17 mouse cellular contexts compared by ENCODE assay signal in genomic region chr10:79672088-79672455, GRCm38 (mm10). TPM values are rescaled to one million over a fixed set of nuclear protein-coding genes. Genes with fewer than 3 reads are reported as not detected.
DNase-seq lines count a peak whose midpoint lies in the region; ATAC-seq and TF ChIP-seq lines count a peak whose summit lies in the region.
"Had no signal": no experiment of that assay in that cellular context is flagged by ENCODE, and none has a peak within 500 bp of the region (broad histone marks: within the 10 kb centered on the region; RNA-seq: fewer than 3 reads in every experiment).

No protein-coding gene starts in this region.

- DNase-seq in forebrain, postnatal 0 days: no peak
- no peak for DNase-seq in forebrain, embryonic 14.5 days (ENCODE audit: low spot score)
- no peak for DNase-seq in liver, embryonic 14.5 days (ENCODE audit: low read depth in 3 of 3, low spot score in 3 of 3)
- DNase-seq in liver, embryonic 11.5 days (ENCODE audit: low spot score): no peak
- DNase-seq in embryonic facial prominence, embryonic 10.5 days (ENCODE audit: low spot score): no peak
- DNase-seq in left cerebral cortex, adult 18-20 months (ENCODE audit: low spot score in 2 of 2): no peak
- DNase-seq in left cerebral cortex, postnatal 25 days (ENCODE audit: low spot score in 2 of 2): no peak
- DNase-seq: cerebellum, postnatal 10 days; left cerebral cortex, postnatal 4 days had no signal

- no peaks in the 10 kb centered on the region for H3K27me3 ChIP-seq in forebrain, postnatal 0 days (ENCODE audit: insufficient read depth, low read length)
- H3K27me3 ChIP-seq in forebrain, embryonic 14.5 days (replicated peaks; ENCODE audit: control insufficient read depth, insufficient read depth, low read length): no peaks in the 10 kb centered on the region
- no peaks in the 10 kb centered on the region for H3K27me3 ChIP-seq in liver, embryonic 14.5 days (ENCODE audit: control insufficient read depth, insufficient read depth, low read length)
- no peaks in the 10 kb centered on the region for H3K27me3 ChIP-seq in liver, embryonic 11.5 days (replicated peaks; ENCODE audit: control insufficient read depth, insufficient read depth, low read length)
- no peaks in the 10 kb centered on the region for H3K27me3 ChIP-seq in E14TG2a.4 (ENCODE audit: insufficient read depth, low read length)
- no peaks in the 10 kb centered on the region for H3K27me3 ChIP-seq in embryonic facial prominence, embryonic 10.5 days (replicated peaks; ENCODE audit: low read depth, poor library complexity, severe bottlenecking)
- H3K27me3 ChIP-seq: heart, embryonic 15.5 days; midbrain, embryonic 15.5 days; neural tube, embryonic 12.5 days had no signal

- H3K9me3 ChIP-seq in forebrain, postnatal 0 days (ENCODE audit: low read length): no peaks in the 10 kb centered on the region
- no peaks in the 10 kb centered on the region for H3K9me3 ChIP-seq in forebrain, embryonic 14.5 days (replicated peaks; ENCODE audit: control insufficient read depth, low read length)
- no peaks in the 10 kb centered on the region for H3K9me3 ChIP-seq in liver, embryonic 14.5 days (ENCODE audit: control insufficient read depth, low read length)
- no peaks in the 10 kb centered on the region for H3K9me3 ChIP-seq in liver, embryonic 11.5 days (ENCODE audit: control insufficient read depth, low read length)
- H3K9me3 ChIP-seq in E14TG2a.4 (ENCODE audit: low read length): no peaks in the 10 kb centered on the region
- no peaks in the 10 kb centered on the region for H3K9me3 ChIP-seq in embryonic facial prominence, embryonic 10.5 days
- H3K9me3 ChIP-seq: heart, embryonic 15.5 days; midbrain, embryonic 15.5 days; neural tube, embryonic 12.5 days had no signal

- H3K36me3 ChIP-seq in forebrain, postnatal 0 days (ENCODE audit: insufficient read depth): peaks cover 12% of the 10 kb centered on the region
- peaks cover 11% of the 10 kb centered on the region; the same call in 1 of the 2 replicates for H3K36me3 ChIP-seq in forebrain, embryonic 14.5 days (ENCODE audit: control insufficient read depth, insufficient read depth, low read length)
- H3K36me3 ChIP-seq in liver, embryonic 14.5 days (replicated peaks; ENCODE audit: control insufficient read depth, insufficient read depth, low read depth): no peaks in the 10 kb centered on the region
- H3K36me3 ChIP-seq in liver, embryonic 11.5 days (ENCODE audit: control insufficient read depth, insufficient read depth, low read length): peaks cover 2% of the 10 kb centered on the region; the same call in 1 of the 2 replicates
- peaks cover 34% of the 10 kb centered on the region for H3K36me3 ChIP-seq in E14TG2a.4 (ENCODE audit: insufficient read depth, low read length)
- H3K36me3 ChIP-seq in embryonic facial prominence, embryonic 10.5 days (replicated peaks): peaks cover 37% of the 10 kb centered on the region
- H3K36me3 ChIP-seq: heart, embryonic 15.5 days had no signal

- 68% methylated on average over 3 of the region's 3 CpGs for WGBS in forebrain, postnatal 0 days
- WGBS in forebrain, embryonic 14.5 days: 68% methylated on average over 3 of the region's 3 CpGs
- WGBS in liver, embryonic 14.5 days (ENCODE audit: insufficient replicate concordance): 66% methylated on average over 3 of the region's 3 CpGs
- 65% methylated on average over 3 of the region's 3 CpGs for WGBS in liver, embryonic 11.5 days
- 69% methylated on average over 3 of the region's 3 CpGs for WGBS in embryonic facial prominence, embryonic 10.5 days

- intact Hi-C loops in left cerebral cortex, postnatal 25 days (cut with DNase I): no loop called here

- no peak overlapping the region for H3K27ac ChIP-seq in forebrain, postnatal 0 days (ENCODE audit: low read depth, low read length)
- H3K27ac ChIP-seq in forebrain, embryonic 14.5 days (ENCODE audit: low read depth, low read length): no peak overlapping the region
- H3K27ac ChIP-seq in liver, embryonic 14.5 days: no peak overlapping the region
- H3K27ac ChIP-seq in liver, embryonic 11.5 days (ENCODE audit: low read depth, low read length): no peak overlapping the region
- no peak overlapping the region for H3K27ac ChIP-seq in embryonic facial prominence, embryonic 10.5 days (replicated peaks)
- H3K27ac ChIP-seq: heart, embryonic 15.5 days; midbrain, embryonic 15.5 days; neural tube, embryonic 12.5 days had no signal

- no peak for TF ChIP-seq EP300 in liver, embryonic 14.5 days (IDR thresholded peaks at IDR 0.05; ENCODE audit: low read depth)

- TF ChIP-seq CTCF in forebrain, postnatal 0 days (IDR thresholded peaks at IDR 0.05; ENCODE audit: low read depth): peak; percentile 38
- TF ChIP-seq CTCF in liver, embryonic 14.5 days (IDR thresholded peaks at IDR 0.05; ENCODE audit: low read depth): 0 out of 2 replicates have a peak, but pooled peaks have one; percentile 18
- TF ChIP-seq CTCF in E14TG2a.4 (conservative IDR thresholded peaks at IDR 0.05; ENCODE audit: low read length): peak; percentile 40

- no peak overlapping the region for H3K4me2 ChIP-seq in forebrain, postnatal 0 days (ENCODE audit: low read depth)
- no peak overlapping the region for H3K4me2 ChIP-seq in forebrain, embryonic 14.5 days (ENCODE audit: low read length)
- no peak overlapping the region for H3K4me2 ChIP-seq in liver, embryonic 14.5 days (ENCODE audit: low read depth)
- no peak overlapping the region for H3K4me2 ChIP-seq in liver, embryonic 11.5 days
- H3K4me2 ChIP-seq: heart, embryonic 15.5 days; midbrain, embryonic 15.5 days had no signal

- ATAC-seq in forebrain, postnatal 0 days: no peak
- no peak for ATAC-seq in forebrain, embryonic 14.5 days
- no peak for ATAC-seq in liver, embryonic 14.5 days (ENCODE audit: insufficient read depth)
- ATAC-seq in liver, embryonic 11.5 days (replicated peaks; ENCODE audit: low FRiP score): no peak
- ATAC-seq: hindbrain, embryonic 16.5 days; midbrain, embryonic 15.5 days had no signal

- H3K4me1 ChIP-seq in forebrain, postnatal 0 days (ENCODE audit: insufficient read depth): peaks cover 18% of the 10 kb centered on the region
- peaks cover 12% of the 10 kb centered on the region for H3K4me1 ChIP-seq in forebrain, embryonic 14.5 days (ENCODE audit: control insufficient read depth, insufficient read depth, low read length)
- peaks cover 6 to 11% of the 10 kb centered on the region in 2 experiments for H3K4me1 ChIP-seq in liver, embryonic 14.5 days (replicated peaks; ENCODE audit: control insufficient read depth in 2 of 2, insufficient read depth in 2 of 2, low read length in 1 of 2)
- peaks cover 10% of the 10 kb centered on the region for H3K4me1 ChIP-seq in liver, embryonic 11.5 days (replicated peaks; ENCODE audit: control insufficient read depth, insufficient read depth, low read length)
- peaks cover 60% of the 10 kb centered on the region for H3K4me1 ChIP-seq in E14TG2a.4 (replicated peaks; ENCODE audit: low read depth, low read length)
- peaks cover 34% of the 10 kb centered on the region for H3K4me1 ChIP-seq in embryonic facial prominence, embryonic 10.5 days

- no peak overlapping the region for H3K4me3 ChIP-seq in forebrain, postnatal 0 days (ENCODE audit: low read depth, low read length)
- H3K4me3 ChIP-seq in forebrain, embryonic 14.5 days (ENCODE audit: low read depth, low read length): no peak overlapping the region
- no peak overlapping the region for H3K4me3 ChIP-seq in liver, embryonic 14.5 days (ENCODE audit: insufficient read depth in 1 of 2, low read depth in 2 of 2, low read length in 2 of 2)
- H3K4me3 ChIP-seq in liver, embryonic 11.5 days (ENCODE audit: low read depth, low read length): no peak overlapping the region
- H3K4me3 ChIP-seq in E14TG2a.4 (replicated peaks; ENCODE audit: low read length): peak overlapping the region; percentile 71
- H3K4me3 ChIP-seq in embryonic facial prominence, embryonic 10.5 days: 0 out of 2 replicates have a peak overlapping the region, but pooled peaks have one; percentile 2
- H3K4me3 ChIP-seq: heart, embryonic 15.5 days; midbrain, embryonic 15.5 days; neural tube, embryonic 12.5 days had no signal

- no peak overlapping the region for H3K9ac ChIP-seq in forebrain, postnatal 0 days
- H3K9ac ChIP-seq in forebrain, embryonic 14.5 days (ENCODE audit: low read length): no peak overlapping the region
- H3K9ac ChIP-seq in liver, embryonic 14.5 days (replicated peaks): no peak overlapping the region
- no peak overlapping the region for H3K9ac ChIP-seq in liver, embryonic 11.5 days (ENCODE audit: low read depth, low read length)
- H3K9ac ChIP-seq: heart, embryonic 15.5 days; midbrain, embryonic 15.5 days; neural tube, embryonic 12.5 days had no signal

RNA-seq across cellular contexts. Expression of gene Tpgs1, which starts 2.9 kb away (rescaled TPM):
- 64.2 and 91.5 TPM in 2 replicates for total RNA-seq in forebrain, postnatal 0 days (2014; rRNA removed)
- 128 and 148 TPM in 2 replicates for polyA plus RNA-seq in forebrain, postnatal 0 days (2015; fragmentation: Nextera tagmentation; extraction: Ambion mirVana)
- polyA plus RNA-seq in forebrain, embryonic 14.5 days (2014; fragmentation: Nextera tagmentation; extraction: Ambion mirVana): 101 and 105 TPM in 2 replicates
- polyA plus RNA-seq in liver, embryonic 14.5 days (2012; rRNA removed): 14.3 and 18.7 TPM in 2 replicates
- polyA plus RNA-seq in liver, embryonic 14.5 days (2014; fragmentation: Nextera tagmentation; extraction: Ambion mirVana): 24.5 and 25.7 TPM in 2 replicates
- polyA plus RNA-seq in liver, embryonic 11.5 days (2014; fragmentation: Nextera tagmentation; extraction: Ambion mirVana): 48.5 and 50.5 TPM in 2 replicates
- 62.6 and 63.5 TPM in 2 replicates for polyA plus RNA-seq in embryonic facial prominence, embryonic 10.5 days (2016; fragmentation: Nextera tagmentation; extraction: Ambion mirVana)
- 10 to 100 TPM; 69.8 to 77.1 TPM for total RNA-seq in left cerebral cortex, adult 18-20 months (2021)
- total RNA-seq in left cerebral cortex, postnatal 25 days (2021): 10 to 100 TPM; 82.0 to 82.8 TPM

RNA-seq across cellular contexts. Expression of gene Madcam1, which starts 7.7 kb away (rescaled TPM):
- 0.38 and 0.95 TPM in 2 replicates for total RNA-seq in forebrain, postnatal 0 days (2014; rRNA removed)
- 0.67 and 0.70 TPM in 2 replicates for polyA plus RNA-seq in forebrain, postnatal 0 days (2015; fragmentation: Nextera tagmentation; extraction: Ambion mirVana)
- 1.1 and 1.2 TPM in 2 replicates for polyA plus RNA-seq in forebrain, embryonic 14.5 days (2014; fragmentation: Nextera tagmentation; extraction: Ambion mirVana)
- polyA plus RNA-seq in liver, embryonic 14.5 days (2012; rRNA removed): 0.05 and 0.10 TPM in 2 replicates
- 0.20 and 0.45 TPM in 2 replicates for polyA plus RNA-seq in liver, embryonic 14.5 days (2014; fragmentation: Nextera tagmentation; extraction: Ambion mirVana)
- polyA plus RNA-seq in liver, embryonic 11.5 days (2014; fragmentation: Nextera tagmentation; extraction: Ambion mirVana): 1.1 and 1.4 TPM in 2 replicates
- polyA plus RNA-seq in embryonic facial prominence, embryonic 10.5 days (2016; fragmentation: Nextera tagmentation; extraction: Ambion mirVana): 2.5 and 3.2 TPM in 2 replicates
- total RNA-seq in left cerebral cortex, adult 18-20 months (2021): not detected
- not detected for total RNA-seq in left cerebral cortex, postnatal 25 days (2021)
- polyA plus RNA-seq: frontal cortex, adult 2 months had no signal

RNA-seq across cellular contexts. Expression of gene Cdc34, which starts 9.9 kb away (rescaled TPM):
- 61.9 and 69.9 TPM in 2 replicates for total RNA-seq in forebrain, postnatal 0 days (2014; rRNA removed)
- 67.9 and 76.5 TPM in 2 replicates for polyA plus RNA-seq in forebrain, postnatal 0 days (2015; fragmentation: Nextera tagmentation; extraction: Ambion mirVana)
- 76.0 and 76.9 TPM in 2 replicates for polyA plus RNA-seq in forebrain, embryonic 14.5 days (2014; fragmentation: Nextera tagmentation; extraction: Ambion mirVana)
- polyA plus RNA-seq in liver, embryonic 14.5 days (2012; rRNA removed): 106 and 127 TPM in 2 replicates
- 115 and 124 TPM in 2 replicates for polyA plus RNA-seq in liver, embryonic 14.5 days (2014; fragmentation: Nextera tagmentation; extraction: Ambion mirVana)
- 213 and 236 TPM in 2 replicates for polyA plus RNA-seq in liver, embryonic 11.5 days (2014; fragmentation: Nextera tagmentation; extraction: Ambion mirVana)
- 240 and 250 TPM in 2 replicates for polyA plus RNA-seq in embryonic facial prominence, embryonic 10.5 days (2016; fragmentation: Nextera tagmentation; extraction: Ambion mirVana)
- 10 to 100 TPM; 75.4 to 77.5 TPM for total RNA-seq in left cerebral cortex, adult 18-20 months (2021)
- total RNA-seq in left cerebral cortex, postnatal 25 days (2021): 10 to 100 TPM; 75.9 to 78.0 TPM

RNA-seq across cellular contexts. Expression of gene Gzmm, which starts 16.7 kb away (rescaled TPM):
- 2.5 and 3.3 TPM in 2 replicates for total RNA-seq in forebrain, postnatal 0 days (2014; rRNA removed)
- 1.1 and 1.3 TPM in 2 replicates for polyA plus RNA-seq in forebrain, postnatal 0 days (2015; fragmentation: Nextera tagmentation; extraction: Ambion mirVana)
- 1.4 and 1.5 TPM in 2 replicates for polyA plus RNA-seq in forebrain, embryonic 14.5 days (2014; fragmentation: Nextera tagmentation; extraction: Ambion mirVana)
- 0.13 TPM in 2 replicates for polyA plus RNA-seq in liver, embryonic 14.5 days (2012; rRNA removed)
- not detected in 2 replicates for polyA plus RNA-seq in liver, embryonic 14.5 days (2014; fragmentation: Nextera tagmentation; extraction: Ambion mirVana)
- 0.16 and 0.45 TPM in 2 replicates for polyA plus RNA-seq in liver, embryonic 11.5 days (2014; fragmentation: Nextera tagmentation; extraction: Ambion mirVana)
- 0.88 and 1.5 TPM in 2 replicates for polyA plus RNA-seq in embryonic facial prominence, embryonic 10.5 days (2016; fragmentation: Nextera tagmentation; extraction: Ambion mirVana)
- 1 to 10 TPM; 2.7 to 3.2 TPM for total RNA-seq in left cerebral cortex, adult 18-20 months (2021)
- total RNA-seq in left cerebral cortex, postnatal 25 days (2021): 1 to 10 TPM; 1.5 to 2.4 TPM

RNA-seq across cellular contexts. Expression of gene Odf3l2, which starts 26.5 kb away (rescaled TPM):
- 0.38 and 0.52 TPM in 2 replicates for total RNA-seq in forebrain, postnatal 0 days (2014; rRNA removed)
- polyA plus RNA-seq in forebrain, postnatal 0 days (2015; fragmentation: Nextera tagmentation; extraction: Ambion mirVana): 0.44 and 0.81 TPM in 2 replicates
- 0.14 and 0.17 TPM in 2 replicates for polyA plus RNA-seq in forebrain, embryonic 14.5 days (2014; fragmentation: Nextera tagmentation; extraction: Ambion mirVana)
- polyA plus RNA-seq in liver, embryonic 14.5 days (2012; rRNA removed): not detected in 2 replicates
- not detected in 2 replicates for polyA plus RNA-seq in liver, embryonic 14.5 days (2014; fragmentation: Nextera tagmentation; extraction: Ambion mirVana)
- not detected in 2 replicates for polyA plus RNA-seq in liver, embryonic 11.5 days (2014; fragmentation: Nextera tagmentation; extraction: Ambion mirVana)
- not detected in 2 replicates for polyA plus RNA-seq in embryonic facial prominence, embryonic 10.5 days (2016; fragmentation: Nextera tagmentation; extraction: Ambion mirVana)
- under 1 TPM in 1 of 2 experiments, not detected in 1; 0.82 TPM for total RNA-seq in left cerebral cortex, adult 18-20 months (2021)
- under 1 TPM; 0.34 to 0.57 TPM for total RNA-seq in left cerebral cortex, postnatal 25 days (2021)
- total RNA-seq: gastrocnemius, postnatal 4 days had no signal
- polyA plus RNA-seq: heart, embryonic 15.5 days; lung, embryonic 16.5 days; neural tube, embryonic 12.5 days had no signal

Comparison
In these comparisons a context has a peak if more than half of its experiments do, and no peak if none do; other contexts are left out.
1. H3K4me3 ChIP-seq: peak in E14TG2a.4 (single experiment) and embryonic facial prominence, embryonic 10.5 days (single experiment); none in forebrain, postnatal 0 days (single experiment), forebrain, embryonic 14.5 days (single experiment), liver, embryonic 14.5 days (0 of 2) and liver, embryonic 11.5 days (single experiment).
2. Peak in every context shown above with its lines, with median percentiles within 50 percentile points of each other: CTCF ChIP-seq.